Mouse (Mus musculus) G1E (cell line): ENCODE results near the gene Twf2. TPM values are rescaled to one million over a fixed set of nuclear protein-coding genes. Genes with fewer than 3 reads are reported as not detected.

Experiments
- ATAC-seq: 2 replicates; pipeline ENCODE4 v1.8.0; 2016; ENCODE audit warnings: mild to moderate bottlenecking; ENCODE audit not compliant: insufficient number of reproducible peaks, poor library complexity, low FRiP score, severe bottlenecking; ENCODE audit errors: extremely low read depth
- DNase-seq: peaks from one replicate; pipeline ENCODE4 v3.0.0; 2012; ENCODE audit warnings: low spot score
- H3K27me3 ChIP-seq: 2 replicates; pipeline ENCODE4 v1.6.1; 2012; ENCODE audit warnings: mild to moderate bottlenecking, low read length, inconsistent platforms; ENCODE audit not compliant: insufficient read depth
- H3K36me3 ChIP-seq: replicated peaks from 2 replicates; pipeline ENCODE3; 2012; ENCODE audit warnings: mild to moderate bottlenecking, inconsistent platforms
- H3K4me1 ChIP-seq: 2 replicates; pipeline ENCODE4 v1.6.1; 2012; ENCODE audit warnings: low read depth, low read length, inconsistent platforms, mixed read lengths; ENCODE audit not compliant: insufficient read depth
- H3K4me3 ChIP-seq: 2 replicates; pipeline ENCODE4 v1.5.1; 2012; ENCODE audit warnings: low read depth, mild to moderate bottlenecking, inconsistent platforms, low read length, moderate library complexity, mixed read lengths
- H3K9me3 ChIP-seq: replicated peaks from 2 replicates; pipeline ENCODE4 v1.6.1; 2012; ENCODE audit warnings: inconsistent platforms
- CTCF ChIP-seq: IDR thresholded peaks from 2 replicates; pipeline ENCODE4 v1.5.1; 2012; ENCODE audit warnings: low read depth, low read length, inconsistent platforms, mixed read lengths
- GATA1 ChIP-seq: IDR thresholded peaks from 2 replicates; pipeline ENCODE4 v1.6.1; 2012; ENCODE audit warnings: borderline replicate concordance, low read length, inconsistent platforms, mixed read lengths
- GATA2 ChIP-seq: IDR thresholded peaks from 2 replicates; pipeline ENCODE4 v1.6.1; 2012; ENCODE audit warnings: low read depth, low read length, inconsistent platforms, borderline replicate concordance
- POLR2AphosphoS5 ChIP-seq: IDR thresholded peaks from 2 replicates; pipeline ENCODE4 v1.6.1; 2012; ENCODE audit warnings: low read depth, low read length, inconsistent platforms; ENCODE audit not compliant: insufficient replicate concordance
- TAL1 ChIP-seq: conservative IDR thresholded peaks from 2 replicates; pipeline ENCODE4 v1.6.1; 2012; ENCODE audit warnings: low read depth, low read length, inconsistent platforms, mixed read lengths
- polyA plus RNA-seq: library from polyadenylated mRNA; stranded (reverse); fragments of >175 nt; gene quantifications from 2 replicates; pipeline ENCODE4 v1.2.3, GENCODE M21; 2012
- total RNA-seq, 2 experiments: library from RNA; stranded (forward) in 1 of 2; stranded (reverse) in 1 of 2; fragments of 200-1000 nt in 1 of 2; fragments of >200 nt in 1 of 2; fragmentation: Nextera tagmentation in 1 of 2; gene quantifications; 2 replicates each; pipeline ENCODE4 v1.2.3; 2014 to 2017

Twf2 gene
- total and polyA plus RNA-seq, 3 experiments = 17.5 to 38.6 (median 35.7) TPM

DNA sequence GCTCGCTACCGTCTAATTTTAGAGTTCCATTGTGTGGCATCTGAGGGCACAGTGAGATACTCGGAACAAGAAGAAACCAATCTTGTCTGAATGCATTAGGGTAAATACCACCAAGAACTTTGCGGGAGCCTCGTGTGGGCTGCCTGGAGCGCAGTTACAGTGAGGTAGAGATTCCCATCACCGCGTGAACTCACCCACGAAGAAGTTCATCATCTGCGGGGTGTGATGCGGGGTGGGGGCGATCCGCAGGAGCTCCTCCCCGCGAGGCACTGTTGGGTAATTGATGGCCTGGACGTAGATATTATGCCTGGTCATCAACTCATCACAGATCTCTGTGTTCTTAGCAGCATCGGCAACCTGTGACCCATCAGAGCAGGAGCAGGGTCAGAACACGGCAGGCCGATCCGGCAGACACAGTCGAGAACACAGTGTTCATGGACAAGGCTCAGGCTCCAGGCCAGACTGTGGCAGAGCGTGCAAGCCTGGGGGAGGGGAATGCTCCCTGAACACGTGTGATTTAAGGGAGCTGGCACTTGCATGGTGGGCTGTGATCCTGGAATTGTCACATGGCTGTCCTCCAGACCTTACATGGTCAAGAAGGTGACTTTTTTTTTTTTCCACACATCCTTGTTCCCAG lies 32.4 kb downstream of the Twf2 start:
- no peak for ATAC-seq
- Histone ChIP-seq H3K27me3 (0 out of 2 replicates have a peak, but pooled peaks cover 4% of the 10 kb centered on the region), H3K4me3 (no peak overlapping the region), H3K4me1 (peaks cover 9% of the 10 kb centered on the region), H3K36me3 (peaks cover 80% of the 10 kb centered on the region), H3K9me3 (no peaks in the 10 kb centered on the region)
- no peak for DNase-seq
- no peak for TF ChIP-seq POLR2AphosphoS5

GRCm38 (mm10) chr9:106236156-106236817 lies 33.4 kb downstream of the Twf2 start:
- Histone ChIP-seq H3K9me3 (no peaks in the 10 kb centered on the region), H3K4me1 (peaks cover 2% of the 10 kb centered on the region; the same call in 1 of the 2 replicates), H3K27me3 (0 out of 2 replicates have a peak, but pooled peaks cover 1% of the 10 kb centered on the region), H3K36me3 (peaks cover 89% of the 10 kb centered on the region), H3K4me3 (no peak overlapping the region)
- no peak for TF ChIP-seq GATA2
- TF ChIP-seq TAL1 = no peak
- TF ChIP-seq POLR2AphosphoS5 = no peak
- no peak for TF ChIP-seq GATA1
- TF ChIP-seq CTCF = no peak
- no peak for ATAC-seq
- no peak for DNase-seq

DNA sequence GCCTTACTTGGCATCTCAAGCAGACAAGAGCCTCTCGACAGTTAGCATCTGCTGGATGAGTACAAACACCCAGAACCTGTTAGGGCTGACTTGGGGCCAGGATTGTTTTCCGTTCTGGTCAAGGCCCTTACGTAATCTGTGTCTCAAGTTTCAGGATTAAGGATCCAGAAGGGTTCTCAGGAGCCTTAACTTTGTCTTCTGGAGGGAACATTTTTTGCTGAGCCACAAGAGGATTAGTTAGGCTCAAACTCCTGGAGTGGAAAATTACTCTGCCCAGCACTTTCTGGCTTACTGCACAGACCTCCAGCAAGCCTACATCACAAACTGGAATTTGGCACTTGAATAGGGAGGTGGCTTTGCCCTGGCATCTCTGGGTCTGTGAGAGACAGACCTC lies 33.9 kb downstream of the Twf2 start:
- no peak overlapping the region for H3K4me3 ChIP-seq
- TF ChIP-seq CTCF = no peak
- TF ChIP-seq GATA2 = no peak
- TF ChIP-seq GATA1 = no peak
- TF ChIP-seq POLR2AphosphoS5 = no peak
- no peak for TF ChIP-seq TAL1
- H3K9me3 ChIP-seq = no peaks in the 10 kb centered on the region
- H3K36me3 ChIP-seq = peaks cover 95% of the 10 kb centered on the region
- ATAC-seq = no peak
- no peaks in the 10 kb centered on the region for H3K27me3 ChIP-seq
- no peaks in the 10 kb centered on the region for H3K4me1 ChIP-seq
- no peak for DNase-seq

DNA sequence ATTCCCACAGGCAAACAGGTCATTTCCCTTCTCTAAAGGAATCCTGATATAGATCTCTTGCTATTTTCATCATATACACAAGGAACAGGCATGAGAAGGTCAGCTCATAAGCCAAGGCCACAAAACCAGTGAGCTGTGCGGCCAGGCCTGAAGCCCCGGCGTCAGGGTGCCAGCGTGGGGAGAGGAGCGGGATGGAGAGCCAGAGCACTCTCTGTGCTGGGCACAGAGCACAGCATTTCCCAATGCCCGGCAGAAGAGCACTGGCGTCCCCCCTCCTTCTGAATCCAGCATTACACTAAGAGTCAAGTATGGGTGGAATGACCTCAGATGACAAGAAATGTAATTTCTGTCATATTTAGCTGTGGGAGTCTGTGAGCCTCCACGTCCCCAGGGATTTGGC lies 34.5 kb downstream of the Twf2 start:
- H3K4me1 ChIP-seq = no peaks in the 10 kb centered on the region
- no peak for DNase-seq
- H3K4me3 ChIP-seq = no peak overlapping the region
- H3K27me3 ChIP-seq = no peaks in the 10 kb centered on the region
- H3K9me3 ChIP-seq = no peaks in the 10 kb centered on the region
- H3K36me3 ChIP-seq = peaks cover 99% of the 10 kb centered on the region
- TF ChIP-seq TAL1 (no peak), CTCF (no peak), GATA1 (no peak), GATA2 (no peak), POLR2AphosphoS5 (no peak)
- no peak for ATAC-seq

DNA sequence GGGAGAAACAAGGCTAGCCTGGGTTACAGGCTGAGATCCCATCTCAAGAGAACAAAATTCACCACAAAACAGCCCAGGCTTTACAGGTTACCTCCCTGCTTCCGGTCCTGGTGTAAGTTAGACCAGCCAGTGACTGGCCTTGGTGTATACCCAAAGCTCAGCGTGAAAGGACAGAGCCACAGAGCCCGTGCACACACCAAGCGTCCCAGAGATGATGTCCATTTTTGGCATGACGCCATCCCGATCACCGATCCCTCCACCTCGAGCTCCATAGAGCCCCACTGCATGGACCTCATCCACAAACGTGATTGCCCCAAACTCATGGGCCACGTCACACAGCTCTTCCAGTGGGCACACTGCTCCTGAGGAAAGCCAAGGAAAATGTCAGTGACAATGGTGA lies 35.0 kb downstream of the Twf2 start:
- Histone ChIP-seq H3K27me3 (no peaks in the 10 kb centered on the region), H3K9me3 (no peaks in the 10 kb centered on the region), H3K4me1 (no peaks in the 10 kb centered on the region), H3K4me3 (no peak overlapping the region), H3K36me3 (peaks cover 99% of the 10 kb centered on the region)
- TF ChIP-seq CTCF (no peak), POLR2AphosphoS5 (no peak), GATA2 (no peak), TAL1 (no peak), GATA1 (no peak)
- DNase-seq (no peak), ATAC-seq (no peak)

- Histone ChIP-seq H3K9me3 (no peaks in the 10 kb centered on the region), H3K4me1 (peaks cover 10% of the 10 kb centered on the region), H3K4me3 (no peak overlapping the region), H3K36me3 (peaks cover 91% of the 10 kb centered on the region), H3K27me3 (no peaks in the 10 kb centered on the region)
- DNase-seq = no peak
- TF ChIP-seq GATA2 (no peak), GATA1 (no peak), TAL1 (no peak)
- ATAC-seq = no peak
These were observed 38.7 kb downstream of the Twf2 start for GRCm38 (mm10) chr9:106241541-106242164.
